Mouse (Mus musculus) v-Abl transformed pro-B cells (cell line): ENCODE measurements around the gene Gm10318.

Experiments
- in situ Hi-C, 2 experiments: fragments of 400-800 bp; cut with MboI; formaldehyde crosslinking; loops; one replicate each; pipeline ENCODE4 v1.15.1; 2025; ENCODE audit not compliant: unreplicated experiment in 2 of 2

The Gm10318 gene

GRCm38 (mm10) chr10:77852559-77852958 lies at the start of gene Gm10318:
TSS of gene Gm10318 (plus strand) at chr10:77852859.
- in situ Hi-C loops = no loop called here

- in situ Hi-C loops = no loop called here
These were observed 48.6 kb upstream of the Gm10318 start for GRCm38 (mm10) chr10:77804095-77804494.

- in situ Hi-C loops = no loop called here
These were observed 40.9 kb upstream of the Gm10318 start, which contains the start of gene Gm9507 for GRCm38 (mm10) chr10:77811743-77812142. TSS of gene Gm9507 (minus strand) at chr10:77811843.

DNA sequence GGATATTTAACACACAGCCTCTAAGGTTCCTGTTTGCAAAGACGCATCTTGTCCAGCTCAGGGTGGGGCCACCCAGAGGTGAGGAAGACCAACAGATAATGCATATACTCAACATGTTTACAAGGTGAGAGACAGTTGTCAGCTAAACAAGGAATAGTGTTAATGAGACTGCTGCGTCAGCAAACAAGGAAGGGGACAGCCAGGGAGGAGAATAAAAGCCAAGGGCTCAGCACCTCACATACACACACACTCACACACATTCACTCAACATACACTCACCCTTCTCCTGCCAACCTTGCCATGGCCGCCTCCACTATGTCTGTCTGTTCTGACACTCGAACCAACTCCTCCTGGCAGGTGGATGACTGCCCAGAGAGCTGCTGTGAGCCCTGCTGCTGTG lies 38.3 kb upstream of the Gm10318 start, which contains the start of gene Gm2696:
Gene Gm2696 (plus strand): TSS at position 301 of the 400 bp plus-strand sequence.
- in situ Hi-C loops = no loop called here

DNA sequence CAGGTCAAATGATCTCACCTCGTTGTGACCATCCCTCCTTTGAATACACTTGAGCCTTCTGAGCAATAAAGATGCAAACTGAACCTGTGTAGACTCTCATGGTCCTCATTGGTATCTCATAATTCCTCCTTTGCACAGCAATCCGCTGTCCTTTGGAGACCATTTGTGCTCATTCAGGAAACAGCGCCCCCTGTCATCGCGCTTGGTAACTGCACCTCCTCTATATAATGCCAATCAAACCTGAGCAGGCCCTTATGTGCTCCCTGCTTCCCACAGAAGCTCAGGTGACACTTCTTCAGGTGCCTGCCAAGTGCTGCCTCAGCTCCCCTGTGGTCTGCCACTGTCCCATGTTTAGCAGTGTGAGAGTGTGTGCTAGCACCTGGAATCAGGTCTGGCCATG lies 37.1 kb upstream of the Gm10318 start:
- in situ Hi-C loops = no loop called here

DNA sequence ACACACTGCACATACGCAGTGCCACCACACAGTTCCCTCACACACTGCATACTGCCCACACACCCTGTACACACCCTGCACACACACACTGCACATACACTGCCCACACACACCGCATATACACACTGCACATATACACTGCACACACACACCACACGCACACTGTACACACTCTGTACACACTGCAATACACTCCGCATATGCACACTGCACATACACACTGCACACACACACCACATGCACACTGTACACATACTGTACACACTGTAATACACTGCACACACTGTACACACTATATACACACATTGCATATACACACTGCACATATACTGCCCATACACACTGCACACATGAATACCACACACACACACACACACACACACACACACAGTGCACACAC lies 34.1 kb upstream of the Gm10318 start:
- in situ Hi-C loops = no loop called here

DNA sequence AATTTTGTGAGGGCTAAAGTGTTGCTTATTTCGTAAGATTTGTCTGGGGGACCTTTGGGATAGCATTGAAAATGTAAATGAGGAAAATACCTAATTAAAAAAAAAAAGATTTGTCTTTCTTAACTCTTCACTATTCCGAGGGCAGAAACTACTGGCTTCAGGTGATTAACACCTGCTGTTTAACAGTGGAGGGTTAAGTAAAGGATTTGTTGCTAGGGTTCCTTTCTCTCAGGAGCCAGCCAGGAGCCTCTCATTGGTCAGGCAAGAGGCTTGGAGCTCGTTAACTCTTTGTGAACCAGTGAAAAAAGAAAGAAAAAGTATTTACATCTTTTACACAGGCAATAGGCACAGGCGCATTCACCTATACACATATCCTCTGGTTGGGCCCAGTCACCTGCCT lies 33.5 kb upstream of the Gm10318 start:
- in situ Hi-C loops = no loop called here

DNA sequence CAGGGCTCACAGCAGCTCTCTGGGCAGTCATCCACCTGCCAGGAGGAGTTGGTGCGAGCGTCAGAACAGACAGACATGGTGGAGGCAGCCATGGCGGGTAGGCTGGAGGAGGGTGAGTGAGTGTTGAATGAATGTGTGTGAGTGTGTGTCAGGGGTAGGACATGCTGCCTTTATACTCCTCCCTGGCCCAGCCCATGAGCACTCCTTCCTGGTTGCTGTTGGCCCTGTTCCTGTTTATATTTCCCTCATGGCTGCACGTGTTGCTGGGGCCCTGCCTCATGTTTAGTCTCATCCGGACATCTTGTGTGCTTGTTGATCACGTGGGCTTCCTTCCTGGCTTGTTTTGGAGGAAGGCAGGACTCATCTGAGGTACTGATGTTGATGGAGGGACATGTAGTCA lies 25.7 kb upstream of the Gm10318 start, which contains the start of gene Krtap10-4:
Gene Krtap10-4 (minus strand): TSS at position 145 of the 400 bp plus-strand sequence.
- in situ Hi-C loops = no loop called here

- in situ Hi-C loops = no loop called here
These were observed 17.0 kb upstream of the Gm10318 start, which contains the start of gene Krtap10-10 for GRCm38 (mm10) chr10:77835647-77836046. TSS of gene Krtap10-10 (plus strand) at chr10:77835947.

- in situ Hi-C loops = no loop called here
These were observed 13.7 kb upstream of the Gm10318 start for GRCm38 (mm10) chr10:77839006-77839405.

- in situ Hi-C loops = no loop called here
These were observed 6.2 kb upstream of the Gm10318 start, which contains the start of gene Gm36176 for GRCm38 (mm10) chr10:77846503-77846902. TSS of gene Gm36176 (plus strand) at chr10:77846803.

- in situ Hi-C loops = no loop called here
These were observed 5.7 kb upstream of the Gm10318 start for GRCm38 (mm10) chr10:77846961-77847360.

DNA sequence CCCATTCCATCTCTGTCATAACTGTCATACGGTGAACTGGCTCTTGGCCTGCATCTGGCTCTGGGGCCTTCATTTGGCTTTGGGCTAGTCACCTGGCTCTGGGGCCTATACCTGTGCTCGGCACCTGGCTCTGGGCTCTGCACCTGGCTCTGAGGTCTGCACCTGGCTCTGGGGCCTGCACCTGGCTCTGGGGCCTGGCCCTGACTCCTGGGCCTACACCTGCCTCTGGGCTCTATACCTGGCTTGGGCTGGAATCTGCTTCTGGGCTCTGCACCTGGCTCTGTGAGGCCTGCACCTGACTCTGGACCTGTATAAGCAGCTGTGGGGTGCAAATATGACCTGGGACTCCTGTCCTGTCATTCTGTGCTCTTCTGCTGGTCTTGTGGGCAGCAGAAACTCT lies 5.1 kb upstream of the Gm10318 start:
- in situ Hi-C loops = no loop called here

- in situ Hi-C loops = no loop called here
These were observed 9.0 kb downstream of the Gm10318 start, which contains the start of gene Gm3285 for GRCm38 (mm10) chr10:77861675-77862074. TSS of gene Gm3285 (plus strand) at chr10:77861975.

DNA sequence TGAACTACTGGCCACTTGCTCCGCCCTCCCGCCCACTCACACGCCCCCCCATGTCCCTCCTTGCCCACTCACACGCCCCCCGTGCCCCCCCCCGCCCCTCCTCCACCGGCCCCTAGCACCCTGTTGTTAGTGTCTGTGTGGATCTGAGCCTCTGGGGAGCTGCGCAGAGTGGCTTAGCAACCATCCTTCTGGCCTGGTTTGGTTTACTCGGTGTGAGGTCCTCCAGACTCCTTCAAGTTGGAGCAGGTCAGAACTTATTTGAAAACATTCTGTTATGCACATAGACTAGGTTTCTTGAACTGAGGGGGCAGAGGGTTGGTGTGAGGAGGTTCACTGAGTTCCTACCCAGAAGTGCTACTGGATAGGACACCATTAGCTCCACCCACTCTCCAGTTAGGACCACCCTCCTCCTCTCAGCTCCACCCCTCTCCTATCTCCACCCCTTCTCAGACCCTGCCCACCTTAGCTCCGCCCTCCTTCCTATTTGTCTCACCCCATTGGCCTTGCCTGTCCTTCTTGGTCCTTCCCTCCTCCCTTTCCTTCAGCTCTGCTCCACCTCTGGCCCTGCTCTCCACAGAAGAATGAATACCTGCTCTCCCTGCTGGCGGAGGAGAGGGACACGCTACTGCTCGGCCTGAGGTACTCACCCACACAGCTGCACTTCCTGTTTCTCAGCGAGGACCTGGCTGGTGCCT lies 11.6 kb downstream of the Gm10318 start:
- in situ Hi-C loops = no loop called here

GRCm38 (mm10) chr10:77864762-77865143 lies 12.1 kb downstream of the Gm10318 start:
- in situ Hi-C loops = no loop called here

- in situ Hi-C loops = no loop called here
These were observed 14.9 kb downstream of the Gm10318 start for GRCm38 (mm10) chr10:77867546-77867945.

- in situ Hi-C loops = no loop called here
These were observed 17.0 kb downstream of the Gm10318 start for GRCm38 (mm10) chr10:77869651-77870050.

- in situ Hi-C loops = no loop called here
These were observed 26.3 kb downstream of the Gm10318 start for GRCm38 (mm10) chr10:77878985-77879384.

GRCm38 (mm10) chr10:77880305-77880704 lies 27.6 kb downstream of the Gm10318 start:
- in situ Hi-C loops = loop anchor here in 1 of 2 experiments (10.0 kb wide), 1 partner anchor 256 kb away; the partner anchor contains the start of gene Ube2g2

GRCm38 (mm10) chr10:77882553-77882952 lies 29.9 kb downstream of the Gm10318 start:
- in situ Hi-C loops = loop anchor here in 1 of 2 experiments (10.0 kb wide), 1 partner anchor 258 kb away; the partner anchor contains the start of gene Ube2g2
